Mouse (Mus musculus) embryonic facial prominence, embryonic 10.5 days (tissue): Measurements from ENCODE around the gene Tmem238. TPM values are rescaled to one million over a fixed set of nuclear protein-coding genes. Genes with fewer than 3 reads are reported as not detected.

Experiments used
- DNase-seq: peaks from one replicate; pipeline ENCODE4 v3.0.0-alpha.2; 2017; ENCODE audit warnings: low spot score
- H3K27ac ChIP-seq: fragments of 300-500 bp; sonication (generic); replicated peaks from 2 replicates; pipeline ENCODE4 v1.5.1; 2016; ENCODE audit warnings: mild to moderate bottlenecking
- H3K27me3 ChIP-seq: fragments of 300-500 bp; sonication (generic); replicated peaks from 2 replicates; pipeline ENCODE4 v1.6.1; 2016; ENCODE audit warnings: low read depth, mild to moderate bottlenecking; ENCODE audit not compliant: poor library complexity, severe bottlenecking
- H3K36me3 ChIP-seq: fragments of 300-500 bp; sonication (generic); replicated peaks from 2 replicates; pipeline ENCODE4 v1.6.1; 2016; ENCODE audit warnings: mild to moderate bottlenecking, moderate library complexity
- H3K4me1 ChIP-seq: fragments of 300-500 bp; sonication (generic); 2 replicates; pipeline ENCODE4 v1.6.1; 2016
- H3K4me3 ChIP-seq: fragments of 300-500 bp; sonication (generic); 2 replicates; pipeline ENCODE4 v1.5.1; 2016; ENCODE audit warnings: mild to moderate bottlenecking, moderate library complexity
- H3K9me3 ChIP-seq: fragments of 300-500 bp; sonication (generic); 2 replicates; pipeline ENCODE4 v1.6.1; 2016; ENCODE audit warnings: mild to moderate bottlenecking
- WGBS: fragments of 180-500 bp; shearing (Covaris S2); methylation state at CpG from one replicate; pipeline ENCODE4 v1.1.7; 2016; 5-methylcytosine and 5-hydroxymethylcytosine counted together
- polyA plus RNA-seq: library from polyadenylated mRNA; unstranded; fragments of >200 nt; fragmentation: Nextera tagmentation; extraction: Ambion mirVana; gene quantifications from 2 replicates; pipeline ENCODE4 v1.2.1, GENCODE M21; 2016

Gene Tmem238
- polyA plus RNA-seq, 1 experiment from 2014 or later = 4.2 TPM

GRCm38 (mm10) chr7:4783667-4784268 is 5.7 kb downstream of the Tmem238 start:
- Histone ChIP-seq H3K9me3 (no peaks in the 10 kb centered on the region), H3K27me3 (peaks cover 44% of the 10 kb centered on the region), H3K36me3 (no peaks in the 10 kb centered on the region), H3K4me1 (peaks cover 23% of the 10 kb centered on the region), H3K4me3 (no peak overlapping the region), H3K27ac (no peak overlapping the region)
- WGBS = 84% methylated on average over 14 of the region's 14 CpGs
- no peak for DNase-seq

- no peak within 1 kb of the TSS for H3K27ac ChIP-seq
- no peaks in the 10 kb centered on the region for H3K36me3 ChIP-seq
- DNase-seq = no peak
- peaks cover 44% of the 10 kb centered on the region for H3K27me3 ChIP-seq
- H3K4me3 ChIP-seq = no peak within 1 kb of the TSS
- WGBS = 75% methylated on average over 2 of the region's 2 CpGs
- no peaks in the 10 kb centered on the region for H3K9me3 ChIP-seq
- H3K4me1 ChIP-seq = peaks cover 24% of the 10 kb centered on the region
Observed at GRCm38 (mm10) chr7:4782759-4783158, 6.7 kb downstream of the Tmem238 start, which contains the start of the genes Il11 and Tmem190. TSS of gene Il11 (minus strand) at chr7:4782859. TSS of gene Tmem190 (plus strand) at chr7:4782937.

GRCm38 (mm10) chr7:4782130-4782529 is 7.3 kb downstream of the Tmem238 start:
- no peak for DNase-seq
- H3K27ac ChIP-seq = no peak overlapping the region
- no peaks in the 10 kb centered on the region for H3K36me3 ChIP-seq
- no peaks in the 10 kb centered on the region for H3K9me3 ChIP-seq
- WGBS = 59% methylated on average over 3 of the region's 3 CpGs
- peaks cover 44% of the 10 kb centered on the region for H3K27me3 ChIP-seq
- peaks cover 31% of the 10 kb centered on the region for H3K4me1 ChIP-seq
- no peak overlapping the region for H3K4me3 ChIP-seq

- WGBS = 39% methylated on average over 5 of the region's 5 CpGs
- Histone ChIP-seq H3K27ac (no peak overlapping the region), H3K9me3 (no peaks in the 10 kb centered on the region), H3K36me3 (no peaks in the 10 kb centered on the region), H3K4me1 (peaks cover 37% of the 10 kb centered on the region), H3K4me3 (peak overlapping the region; percentile 13; the same call in 1 of the 2 replicates), H3K27me3 (peaks cover 63% of the 10 kb centered on the region)
- no peak for DNase-seq
Observed at GRCm38 (mm10) chr7:4779921-4780320, 9.5 kb downstream of the Tmem238 start.

GRCm38 (mm10) chr7:4777851-4778637 is 11.4 kb downstream of the Tmem238 start:
- H3K4me1 ChIP-seq = peaks cover 37% of the 10 kb centered on the region
- H3K4me3 ChIP-seq = peak overlapping the region; percentile 49
- 3% methylated on average over 20 of the region's 20 CpGs for WGBS
- H3K36me3 ChIP-seq = no peaks in the 10 kb centered on the region
- no peaks in the 10 kb centered on the region for H3K9me3 ChIP-seq
- peaks cover 70% of the 10 kb centered on the region for H3K27me3 ChIP-seq
- DNase-seq = no peak
- H3K27ac ChIP-seq = 0 out of 2 replicates have a peak overlapping the region, but pooled peaks have one; percentile 54

- peak overlapping the region; percentile 54 for H3K27ac ChIP-seq
- WGBS = 1% methylated on average over 51 of the region's 56 CpGs
- peaks cover 37% of the 10 kb centered on the region for H3K4me1 ChIP-seq
- peaks cover 65% of the 10 kb centered on the region for H3K27me3 ChIP-seq
- peak overlapping the region; percentile 49 for H3K4me3 ChIP-seq
- DNase-seq = peak; percentile 92
- H3K9me3 ChIP-seq = no peaks in the 10 kb centered on the region
- H3K36me3 ChIP-seq = no peaks in the 10 kb centered on the region
Observed at GRCm38 (mm10) chr7:4776861-4777830, 12.3 kb downstream of the Tmem238 start.

GRCm38 (mm10) chr7:4776131-4776530 is 13.3 kb downstream of the Tmem238 start:
- no peak overlapping the region for H3K4me3 ChIP-seq
- no peaks in the 10 kb centered on the region for H3K9me3 ChIP-seq
- H3K27ac ChIP-seq = no peak overlapping the region
- no peaks in the 10 kb centered on the region for H3K36me3 ChIP-seq
- DNase-seq = no peak
- 56% methylated on average over 10 of the region's 10 CpGs for WGBS
- peaks cover 65% of the 10 kb centered on the region for H3K27me3 ChIP-seq
- H3K4me1 ChIP-seq = peaks cover 29% of the 10 kb centered on the region

- Histone ChIP-seq H3K27ac (no peak within 1 kb of the TSS), H3K9me3 (no peaks in the 10 kb centered on the region), H3K4me3 (no peak within 1 kb of the TSS), H3K36me3 (no peaks in the 10 kb centered on the region), H3K27me3 (peaks cover 20% of the 10 kb centered on the region), H3K4me1 (no peaks in the 10 kb centered on the region)
- DNase-seq = no peak
- WGBS = 72% methylated on average over 5 of the region's 5 CpGs
Observed at GRCm38 (mm10) chr7:4771202-4771601, 18.3 kb downstream of the Tmem238 start, which contains the start of gene Fam71e2. TSS of gene Fam71e2 (minus strand) at chr7:4771302.

GRCm38 (mm10) chr7:4764946-4765710 is 24.3 kb downstream of the Tmem238 start:
- H3K36me3 ChIP-seq = no peaks in the 10 kb centered on the region
- peaks cover 14% of the 10 kb centered on the region for H3K4me1 ChIP-seq
- no peak overlapping the region for H3K27ac ChIP-seq
- H3K9me3 ChIP-seq = no peaks in the 10 kb centered on the region
- 6% methylated on average over 4 of the region's 4 CpGs for WGBS
- H3K27me3 ChIP-seq = no peaks in the 10 kb centered on the region
- H3K4me3 ChIP-seq = no peak overlapping the region
- DNase-seq = no peak

GRCm38 (mm10) chr7:4759670-4760069 is 29.8 kb downstream of the Tmem238 start:
- no peaks in the 10 kb centered on the region for H3K36me3 ChIP-seq
- H3K27me3 ChIP-seq = no peaks in the 10 kb centered on the region; the same call in 1 of the 2 replicates
- peaks cover 3% of the 10 kb centered on the region; the same call in 1 of the 2 replicates for H3K9me3 ChIP-seq
- DNase-seq = no peak
- H3K4me3 ChIP-seq = no peak overlapping the region
- 57% methylated on average over 1 of the region's 1 CpGs for WGBS
- H3K4me1 ChIP-seq = peaks cover under 1% of the 10 kb centered on the region
- H3K27ac ChIP-seq = no peak overlapping the region

- H3K27me3 ChIP-seq = peaks cover 12% of the 10 kb centered on the region
- H3K9me3 ChIP-seq = peaks cover 3% of the 10 kb centered on the region; the same call in 1 of the 2 replicates
- peaks cover 21% of the 10 kb centered on the region for H3K4me1 ChIP-seq
- WGBS = 3% methylated on average over 24 of the region's 24 CpGs
- DNase-seq = peak; percentile 94
- H3K36me3 ChIP-seq = peaks cover 6% of the 10 kb centered on the region; the same call in 1 of the 2 replicates
- peak within 1 kb of the TSS; percentile 85 for H3K27ac ChIP-seq
- H3K4me3 ChIP-seq = peak within 1 kb of the TSS; percentile 59
Observed at GRCm38 (mm10) chr7:4752821-4753570, 36.5 kb downstream of the Tmem238 start, which contains the start of gene Cox6b2. TSS of gene Cox6b2 (minus strand) at chr7:4753094.
